8 mouse cellular contexts compared by ENCODE assay signal in the genomic region with DNA sequence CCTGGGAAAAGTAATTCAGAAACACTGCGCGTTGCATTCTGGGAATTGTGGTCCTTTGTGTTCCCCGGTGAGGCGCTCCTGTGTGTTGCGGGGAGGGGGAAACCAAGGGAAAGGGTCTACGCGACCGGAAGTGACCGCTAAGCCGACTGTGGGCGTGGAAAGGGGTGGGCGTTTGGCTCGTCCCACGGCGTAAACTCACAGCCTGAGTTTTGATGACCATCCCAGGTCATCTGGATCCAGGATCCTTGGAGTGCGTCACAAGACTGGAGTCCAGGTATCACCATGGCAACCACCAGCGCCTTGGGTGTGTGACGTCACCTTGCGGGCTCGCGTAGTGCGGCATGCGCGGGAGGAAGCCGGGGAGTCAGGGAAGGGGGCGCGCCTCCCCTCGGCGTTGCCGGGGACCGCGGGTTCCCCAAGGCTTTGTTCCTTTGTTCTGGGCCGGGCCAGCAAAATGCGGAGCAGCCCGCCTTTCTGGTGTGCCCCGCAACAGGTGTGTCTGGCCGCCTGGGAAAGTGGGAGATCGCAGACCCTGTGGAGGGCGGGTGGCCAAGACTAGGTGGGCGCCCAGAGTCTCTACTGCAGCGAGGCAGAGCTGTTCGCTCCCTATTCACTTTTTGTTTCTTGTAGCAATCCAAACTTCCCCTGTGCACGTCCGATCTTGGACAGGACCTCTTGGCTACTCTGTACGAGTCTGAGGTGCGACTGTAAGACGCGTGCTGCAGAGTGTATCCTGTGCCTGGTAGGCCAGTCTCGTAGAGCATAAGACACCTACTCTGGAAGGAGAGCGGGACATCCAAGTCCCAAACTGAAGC. TPM values are rescaled to one million over a fixed set of nuclear protein-coding genes. Genes with fewer than 3 reads are reported as not detected.
A peak's percentile ranks its signal among the peaks of the same experiment; 100 is the strongest.
DNase-seq lines count a peak whose midpoint lies in the region; ATAC-seq lines count a peak whose summit lies in the region.

A gene (plus strand): TSS at position 169 of the 815 bp plus-strand sequence.

- peak; percentile 72 to 74 for DNase-seq in adrenal gland, adult 18-20 months (ENCODE audit: low spot score in 2 of 2)
- DNase-seq in embryo, embryonic 10.5 days (ENCODE audit: low spot score), result peak; percentile 99
- peak; percentile 72 for DNase-seq in gastrocnemius, postnatal 14 days
- DNase-seq in intestine, embryonic 14.5 days (ENCODE audit: low spot score), result peak; percentile 97
- peak; percentile 92 to 93 for DNase-seq in left cerebral cortex, postnatal 10 days (ENCODE audit: extremely low spot score in 1 of 2, low spot score in 2 of 2)
- DNase-seq in right cerebral cortex, postnatal 14 days, result peak; percentile 84
- DNase-seq in urinary bladder, postnatal 25 days (ENCODE audit: low spot score), result peak; percentile 76

- peak within 1 kb of the TSS; percentile 83 for H3K27ac ChIP-seq in intestine, embryonic 14.5 days (ENCODE audit: low read depth)

- peak within 1 kb of the TSS; percentile 87 for H3K4me3 ChIP-seq in intestine, embryonic 14.5 days (ENCODE audit: low read depth, low read length)

- peaks cover 19% of the 10 kb centered on the region for H3K36me3 ChIP-seq in intestine, embryonic 14.5 days (ENCODE audit: control insufficient read depth, insufficient read depth, low read length)

- under 1% methylated on average over 49 of the region's 50 CpGs for WGBS in intestine, embryonic 14.5 days

- peak within 1 kb of the TSS; percentile 80 for H3K9ac ChIP-seq in intestine, embryonic 14.5 days (ENCODE audit: low read length)

- H3K27me3 ChIP-seq in intestine, embryonic 14.5 days (replicated peaks; ENCODE audit: control insufficient read depth, insufficient read depth, low read length), result no peaks in the 10 kb centered on the region

- no peaks in the 10 kb centered on the region for H3K9me3 ChIP-seq in intestine, embryonic 14.5 days (ENCODE audit: control insufficient read depth, low read length)

- peak within 1 kb of the TSS; percentile 76 for H3K4me2 ChIP-seq in intestine, embryonic 14.5 days (ENCODE audit: low read length)

- intact Hi-C loops in gastrocnemius, postnatal 14 days (cut with DNase I; ENCODE audit: low total_unique reads), result no loop called here
- intact Hi-C loops in left cerebral cortex, postnatal 10 days (cut with DNase I), result loop anchor here (5.0 kb wide), 1 partner anchor 1572 kb away; no protein-coding TSS in a partner anchor

- peak; percentile 87 for ATAC-seq in intestine, embryonic 14.5 days (replicated peaks; ENCODE audit: low FRiP score, low TSS enrichment, low read depth)
- peak; percentile 72 for ATAC-seq in megakaryocyte progenitor cell, adult 5-6 weeks (replicated peaks; ENCODE audit: poor library complexity)

- 0 out of 2 replicates have a peak, but pooled peaks cover 13% of the 10 kb centered on the region for H3K4me1 ChIP-seq in intestine, embryonic 14.5 days (replicated peaks; ENCODE audit: control insufficient read depth, insufficient read depth, low read length)

RNA-seq across cellular contexts. Expression of the gene that starts here (rescaled TPM):
- total RNA-seq in adrenal gland, adult 18-20 months (2021), result 1 to 10 TPM in 1 of 2 experiments, under 1 TPM in 1; 0.80 to 1.5 TPM
- total RNA-seq in gastrocnemius, postnatal 14 days (2021), result under 1 TPM; 0.33 to 0.38 TPM
- polyA plus RNA-seq in intestine, embryonic 14.5 days (2014; fragmentation: Nextera tagmentation; extraction: Ambion mirVana), result 9.8 and 13.8 TPM in 2 replicates
- 1 to 10 TPM; 3.9 to 5.1 TPM for total RNA-seq in left cerebral cortex, postnatal 10 days (2021)
- total RNA-seq in megakaryocyte progenitor cell, adult 5-6 weeks (2015), result 13.3 and 16.1 TPM in 2 replicates
- total RNA-seq in megakaryocyte progenitor cell, adult 5-6 weeks (2017), result 9.2 and 15.1 TPM in 2 replicates

Comparison
In these comparisons a context has a peak if more than half of its experiments do, and no peak if none do; other contexts are left out.
1. Peak in every context shown above with its lines: DNase-seq, ATAC-seq, H3K4me3 ChIP-seq and H3K27ac ChIP-seq.
2. Peak in DNase-seq in gastrocnemius, postnatal 14 days; RNA of the gene not detected or under 1 TPM.